ENCODE assay signal across 8 mouse cellular contexts in genomic region chr15:62903047-62903822, GRCm38 (mm10).
DNase-seq lines count a peak whose midpoint lies in the region; ATAC-seq and TF ChIP-seq lines count a peak whose summit lies in the region.

No protein-coding gene starts in this region.

- TF ChIP-seq POLR2A in myocyte (IDR thresholded peaks at IDR 0.05; ENCODE audit: insufficient read length, low read depth) = no peak

- WGBS in heart, embryonic 11.5 days (ENCODE audit: insufficient replicate concordance) = 60% methylated on average over 17 of the region's 17 CpGs

- H3K9ac ChIP-seq in heart, embryonic 11.5 days (ENCODE audit: low read depth, low read length) = no peak overlapping the region

- H3K27me3 ChIP-seq in heart, embryonic 11.5 days (ENCODE audit: control insufficient read depth, insufficient read depth, low read length) = no peaks in the 10 kb centered on the region
- H3K27me3 ChIP-seq in myocyte (ENCODE audit: control insufficient read depth, insufficient read depth, insufficient read length) = no peaks in the 10 kb centered on the region

- intact Hi-C loops in left cerebral cortex, postnatal 36 days (cut with DNase I) = no loop called here

- no peaks in the 10 kb centered on the region for H3K4me1 ChIP-seq in heart, embryonic 11.5 days (ENCODE audit: control insufficient read depth, insufficient read depth, low read length)

- no peak for ATAC-seq in heart, embryonic 11.5 days (replicated peaks; ENCODE audit: insufficient number of reproducible peaks, low FRiP score, low TSS enrichment)

- no peak overlapping the region for H3K27ac ChIP-seq in heart, embryonic 11.5 days (ENCODE audit: low read depth, low read length)

- H3K9me3 ChIP-seq in heart, embryonic 11.5 days (replicated peaks; ENCODE audit: control insufficient read depth, low read length) = no peaks in the 10 kb centered on the region

- H3K4me2 ChIP-seq in heart, embryonic 11.5 days = no peak overlapping the region
- peak overlapping the region; percentile 49 for H3K4me2 ChIP-seq in myocyte (ENCODE audit: low read depth)

- H3K4me3 ChIP-seq in heart, embryonic 11.5 days (ENCODE audit: low read depth, low read length) = no peak overlapping the region
- H3K4me3 ChIP-seq in myocyte = no peak overlapping the region

- no peaks in the 10 kb centered on the region for H3K36me3 ChIP-seq in heart, embryonic 11.5 days (ENCODE audit: control insufficient read depth, insufficient read depth, low read length)
- H3K36me3 ChIP-seq in myocyte (ENCODE audit: control insufficient read depth, insufficient read depth) = no peaks in the 10 kb centered on the region

- H3ac ChIP-seq in myocyte (ENCODE audit: control insufficient read depth, insufficient read length) = no peak overlapping the region

- H3K79me2 ChIP-seq in myocyte (ENCODE audit: control insufficient read depth, insufficient read depth) = no peaks in the 10 kb centered on the region

- peak; percentile 97 for DNase-seq in heart, adult 11 months
- DNase-seq in embryo, embryonic 9.5 days (ENCODE audit: extremely low spot score) = peak; percentile 57
- DNase-seq in gastrocnemius, postnatal 4 days (ENCODE audit: low spot score in 2 of 2) = peak; percentile 73 to 85
- peak; percentile 99 for DNase-seq in kidney, adult 9 months
- DNase-seq in left cerebral cortex, postnatal 36 days (ENCODE audit: low spot score in 2 of 2) = peak; percentile 55 to 58
- peak; percentile 64 for DNase-seq in testis, postnatal 10 days (ENCODE audit: low spot score)

TF ChIP-seq in myocyte, 11 proteins besides CTCF, POLR2A, EP300 and RAD21:
- TF ChIP-seq TCF12 (IDR thresholded peaks at IDR 0.05; ENCODE audit: insufficient read depth, poor library complexity, severe bottlenecking) (peak; percentile 75), REST (IDR thresholded peaks at IDR 0.05; ENCODE audit: insufficient read depth, insufficient read length) (no peak), POLR2AphosphoS2 (IDR thresholded peaks at IDR 0.05; ENCODE audit: insufficient read length, low read depth) (no peak), USF1 (IDR thresholded peaks at IDR 0.05; ENCODE audit: low read depth) (no peak), MAX (IDR thresholded peaks at IDR 0.05; ENCODE audit: low read depth) (no peak), SRF (IDR thresholded peaks at IDR 0.05; ENCODE audit: control insufficient read depth, insufficient read length, low read depth) (peak; percentile 55), CEBPB (IDR thresholded peaks at IDR 0.05; ENCODE audit: insufficient read depth, poor library complexity, severe bottlenecking) (no peak), MYOD1 (IDR thresholded peaks at IDR 0.05; ENCODE audit: control insufficient read depth in 1 of 3, insufficient read length in 2 of 3, low read depth in 2 of 3) (peak; percentile 84 to 89 (median 88)), TCF3 (IDR thresholded peaks at IDR 0.05; ENCODE audit: insufficient read length, low read depth) (peak; percentile 64), MYOG (IDR thresholded peaks at IDR 0.05; ENCODE audit: control insufficient read depth in 1 of 3, insufficient read depth in 1 of 3, insufficient read length in 2 of 3, low read depth in 2 of 3) (peak; percentile 88 to 93 (median 90)), E2F4 (IDR thresholded peaks at IDR 0.05; ENCODE audit: insufficient read depth) (no peak)
